Mouse (Mus musculus): ENCODE results near the gene Gabpa. TPM values are rescaled to one million over a fixed set of nuclear protein-coding genes. Genes with fewer than 3 reads are reported as not detected.
A peak's percentile ranks its signal among the peaks of the same experiment; 100 is the strongest.

Gabpa gene
- total RNA-seq, 2 experiments from 2014 or later: 16.4 to 24.0 TPM

DNA sequence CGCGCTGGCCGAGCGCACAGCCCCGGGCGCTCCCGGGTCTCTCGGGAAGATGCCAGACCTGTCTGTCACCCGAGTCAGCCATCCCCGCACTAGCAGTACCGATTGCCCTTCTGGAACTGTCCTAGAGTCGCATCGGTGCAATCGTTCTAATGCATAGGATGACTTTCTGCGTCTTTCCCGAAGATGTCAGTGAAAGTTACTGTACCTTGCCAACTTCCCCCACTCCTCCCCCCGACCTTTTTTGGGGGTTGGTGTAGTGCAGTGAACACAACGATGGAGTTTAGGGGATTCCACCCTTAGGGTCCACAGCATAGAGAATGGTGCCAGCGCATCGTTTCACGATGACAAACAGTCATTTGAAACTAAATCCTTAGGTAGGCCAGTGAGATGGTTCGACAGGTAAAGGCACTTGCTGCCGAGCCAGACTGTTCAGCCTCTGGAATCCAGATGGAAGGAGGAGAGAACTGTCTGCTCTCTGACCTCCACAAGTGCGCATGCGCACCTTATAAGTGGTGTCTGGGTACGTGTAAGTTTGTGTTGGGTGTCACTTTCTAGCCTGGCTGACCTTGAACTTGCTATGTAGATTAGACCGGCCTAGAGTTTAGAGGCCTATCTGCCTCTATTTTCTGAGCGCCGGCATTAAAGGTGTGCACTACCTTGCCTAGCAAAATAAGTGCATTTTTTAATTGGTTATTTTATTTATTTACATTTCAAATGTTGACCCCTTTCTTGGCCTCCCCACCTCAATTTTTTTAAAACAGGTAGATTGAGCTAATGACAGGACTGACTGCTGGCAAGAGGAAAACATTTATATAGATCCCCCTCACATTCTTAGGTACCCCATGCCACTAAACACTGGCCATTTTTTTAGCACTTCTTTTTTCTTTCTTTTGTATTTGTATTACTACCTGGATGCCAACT, 1.4 kb downstream of the Gabpa start:
- DNase-seq (ENCODE audit: low spot score in 2 of 2): peak in 1 of 2 experiments; percentile 65
- intact Hi-C loops (cut with DNase I): loop anchor here (2.0 kb wide), 1 partner anchor 337 kb away; the partner anchor contains the start of gene App

DNA sequence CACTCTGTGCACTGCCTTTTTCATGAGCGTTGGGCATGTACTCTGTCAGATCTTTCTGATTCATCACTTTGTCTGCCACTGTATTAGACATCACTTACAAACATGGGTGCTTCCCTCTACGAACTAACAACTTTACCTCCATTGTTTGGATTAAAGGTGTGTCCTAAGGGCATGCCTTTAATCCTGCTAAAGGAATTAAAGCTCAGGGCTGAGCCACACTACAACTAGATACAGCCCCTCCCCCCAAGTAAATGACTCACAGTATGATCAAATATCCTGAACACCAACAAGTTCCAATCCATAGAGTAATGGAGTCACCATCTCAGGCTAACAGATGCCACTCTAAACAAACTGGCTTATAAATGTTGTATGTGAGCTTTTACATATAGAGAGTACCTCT, 3.9 kb downstream of the Gabpa start:
- intact Hi-C loops (cut with DNase I): no loop called here
- DNase-seq (ENCODE audit: low spot score in 2 of 2): no peak

DNA sequence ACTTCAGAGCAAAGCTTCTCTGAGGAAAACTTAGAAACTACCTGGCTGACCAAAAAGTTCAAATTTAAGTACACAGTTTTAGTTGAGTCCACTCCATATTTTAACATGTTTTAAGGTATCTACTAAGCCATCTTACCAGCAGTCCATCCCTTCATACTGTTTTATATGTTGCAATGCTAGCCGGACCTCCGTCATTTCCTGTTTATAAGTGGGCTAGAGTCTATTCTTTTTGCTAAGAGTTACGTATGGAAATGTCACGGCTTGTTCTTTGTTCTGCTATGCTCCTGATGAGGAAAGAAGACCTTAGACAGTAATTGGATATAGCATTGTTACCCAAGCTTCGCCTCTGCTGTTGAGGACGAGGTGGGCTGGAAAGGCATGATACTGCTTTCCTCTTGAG, 18.8 kb downstream of the Gabpa start:
- DNase-seq (ENCODE audit: low spot score in 2 of 2): no peak

DNA sequence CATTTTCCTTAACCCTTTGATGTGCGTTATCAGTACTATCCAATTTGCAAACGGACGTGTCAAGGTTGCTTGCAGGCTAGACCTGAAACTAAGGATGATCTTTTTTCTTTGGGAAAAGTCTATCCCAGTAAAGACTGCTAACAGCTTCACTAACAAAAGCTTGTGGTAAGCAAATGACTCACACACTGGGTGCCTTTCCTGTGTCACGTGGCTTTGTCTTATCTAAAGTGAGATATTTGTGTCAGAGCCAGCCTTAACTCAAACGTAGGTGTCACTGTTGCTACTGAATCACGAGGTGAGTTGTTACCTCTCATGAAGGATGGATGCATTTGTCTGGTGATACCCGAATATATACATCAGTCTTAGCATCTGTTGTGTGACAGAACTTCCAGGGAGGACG, 29.9 kb downstream of the Gabpa start:
- DNase-seq (ENCODE audit: low spot score in 2 of 2): no peak
- intact Hi-C loops (cut with DNase I): no loop called here

More for the DNA sequence above, 18.8 kb downstream of the Gabpa start:
- intact Hi-C loops (cut with DNase I): no loop called here

DNA sequence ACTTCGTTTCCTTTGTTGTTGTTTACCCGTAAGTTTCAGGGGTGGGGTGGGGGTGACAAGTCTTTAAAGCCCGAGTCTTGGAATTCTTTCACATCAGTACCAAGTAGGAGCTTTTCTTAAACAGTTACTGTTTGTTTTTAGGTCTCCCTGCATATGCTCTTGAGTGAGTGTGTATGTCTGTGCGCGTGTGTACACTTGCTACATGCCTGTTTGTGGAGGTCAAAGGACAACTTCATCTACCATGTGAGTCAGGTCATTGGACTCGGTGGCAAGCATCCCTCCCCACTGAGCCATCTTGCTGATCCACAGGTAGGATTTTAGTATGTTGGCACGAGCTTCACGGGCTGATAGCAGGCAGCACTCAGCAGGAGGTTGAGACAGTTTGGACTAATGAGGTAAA, 39.1 kb downstream of the Gabpa start:
- DNase-seq (ENCODE audit: low spot score in 2 of 2): no peak
- intact Hi-C loops (cut with DNase I): no loop called here

DNA sequence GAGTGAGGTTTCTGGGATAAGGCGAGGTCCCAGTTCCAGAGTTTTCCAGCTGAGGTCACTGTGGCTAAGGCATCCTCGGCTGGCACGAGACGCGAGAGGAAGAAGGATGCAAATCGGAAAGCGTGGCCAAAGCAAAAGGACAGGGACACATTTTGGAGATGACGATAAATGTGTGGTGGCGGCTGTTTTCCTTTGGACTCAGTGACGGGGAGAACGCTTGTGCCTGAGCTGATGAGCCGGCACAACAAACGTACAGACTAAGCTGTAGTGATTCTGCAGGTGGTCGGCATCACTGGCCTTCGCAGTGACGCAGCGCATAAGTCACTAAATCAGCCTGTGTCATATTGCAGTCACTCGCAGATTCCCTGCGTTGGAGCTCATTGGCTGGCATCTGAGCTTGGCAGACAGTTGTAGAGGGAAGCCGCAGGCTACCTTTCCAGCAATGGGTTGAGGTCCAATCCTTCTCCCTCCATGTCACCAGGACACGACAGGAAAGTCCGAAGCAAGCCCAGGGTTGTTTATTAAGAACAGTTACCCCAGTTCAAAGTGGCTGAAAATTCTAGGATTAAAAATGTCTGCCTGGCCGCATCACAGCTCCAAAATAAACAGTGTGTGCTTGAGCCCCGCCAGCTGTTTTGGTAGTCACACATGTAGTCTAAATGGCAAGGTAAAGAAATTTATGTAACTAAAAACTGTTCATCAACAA, 40.4 kb downstream of the Gabpa start:
- intact Hi-C loops (cut with DNase I): loop anchor here (5.0 kb wide), 1 partner anchor 802 kb away; no protein-coding TSS in a partner anchor
- DNase-seq (ENCODE audit: low spot score in 2 of 2): peak; percentile 48 to 64

DNA sequence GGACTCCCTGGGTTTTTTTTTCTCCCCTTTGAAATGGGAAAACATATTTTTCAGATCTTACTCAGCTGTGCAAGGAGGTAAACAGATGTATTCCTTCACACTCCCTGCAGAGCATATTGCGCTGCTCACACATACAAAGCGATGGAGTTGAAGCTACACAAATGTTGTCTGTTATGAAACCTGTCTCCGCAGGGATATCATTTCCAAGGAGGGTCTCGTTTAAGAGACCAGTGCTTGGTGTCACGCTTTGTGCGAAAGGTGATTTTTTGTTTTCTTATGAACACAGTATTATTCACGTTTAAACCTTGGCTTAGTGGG, 41.0 kb downstream of the Gabpa start:
- intact Hi-C loops (cut with DNase I): loop anchor here (5.0 kb wide), 1 partner anchor 802 kb away; no protein-coding TSS in a partner anchor
- peak; percentile 25 to 42 for DNase-seq (ENCODE audit: low spot score in 2 of 2)

DNA sequence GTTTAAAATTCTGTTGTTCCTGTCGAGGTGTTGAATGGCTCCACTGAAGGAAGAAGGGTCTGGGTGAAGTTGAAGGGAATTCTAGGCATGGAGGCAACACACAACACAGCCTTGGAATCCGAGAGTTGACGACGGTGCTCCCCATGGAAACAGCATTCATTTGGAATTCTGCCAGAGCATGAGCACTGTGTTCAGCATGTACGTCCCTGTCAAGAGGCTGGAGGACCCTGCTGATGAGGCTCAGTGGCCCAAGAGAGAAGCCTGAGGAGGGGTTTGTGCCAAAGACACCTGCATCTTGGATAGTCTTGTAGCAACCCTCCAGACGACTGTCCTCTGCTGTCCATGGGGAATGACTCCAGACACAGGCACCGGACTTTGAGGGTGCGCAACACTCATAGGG, 41.4 kb downstream of the Gabpa start:
- intact Hi-C loops (cut with DNase I): loop anchor here (5.0 kb wide), 1 partner anchor 801 kb away; no protein-coding TSS in a partner anchor
- DNase-seq (ENCODE audit: low spot score in 2 of 2): peak in 1 of 2 experiments; percentile 8

DNA sequence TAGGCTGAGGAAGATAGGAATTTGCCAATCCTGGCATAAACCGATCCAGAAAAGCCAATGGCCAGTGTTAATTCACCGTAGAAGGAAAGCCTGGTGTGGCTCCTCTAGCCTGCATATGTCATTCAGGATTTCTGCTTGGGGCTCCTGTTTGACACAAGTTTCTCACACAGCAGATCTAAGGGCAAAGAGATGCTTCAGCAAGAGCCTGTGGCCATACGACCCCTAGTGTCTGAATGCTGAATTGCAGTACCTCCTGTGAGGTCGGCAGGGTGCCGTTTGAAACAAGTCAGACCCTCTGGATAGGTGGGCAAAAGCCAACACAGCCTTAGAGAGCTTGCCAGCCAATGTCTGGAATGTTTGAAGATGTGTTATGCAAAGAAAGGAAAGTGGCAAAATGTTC, 44.4 kb downstream of the Gabpa start:
- intact Hi-C loops (cut with DNase I): loop anchor here (5.0 kb wide), 1 partner anchor 798 kb away; no protein-coding TSS in a partner anchor

DNA sequence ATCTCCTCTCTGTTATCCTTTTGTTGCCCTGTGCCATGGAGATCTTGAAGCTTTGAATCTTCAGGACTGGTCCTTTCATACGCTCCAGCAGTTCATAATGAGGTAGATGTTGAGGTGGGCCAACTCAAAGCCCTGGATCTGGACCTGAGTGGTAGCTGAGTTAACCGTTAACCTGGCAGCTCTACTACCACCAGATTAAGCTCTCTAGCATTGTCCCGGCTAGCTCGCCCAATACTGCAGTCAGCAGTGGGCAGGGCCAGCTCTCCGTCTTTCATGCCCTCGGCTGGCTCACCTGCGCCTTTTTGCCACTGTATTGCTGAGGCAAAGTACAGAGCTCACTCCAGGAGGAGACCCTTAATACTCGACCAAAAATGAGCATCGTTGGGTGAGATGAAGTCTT, 46.4 kb downstream of the Gabpa start:
- no peak for DNase-seq (ENCODE audit: low spot score in 2 of 2)
- intact Hi-C loops (cut with DNase I): no loop called here

More for the DNA sequence above, 44.4 kb downstream of the Gabpa start:
- peak; percentile 41 to 52 for DNase-seq (ENCODE audit: low spot score in 2 of 2)

DNA sequence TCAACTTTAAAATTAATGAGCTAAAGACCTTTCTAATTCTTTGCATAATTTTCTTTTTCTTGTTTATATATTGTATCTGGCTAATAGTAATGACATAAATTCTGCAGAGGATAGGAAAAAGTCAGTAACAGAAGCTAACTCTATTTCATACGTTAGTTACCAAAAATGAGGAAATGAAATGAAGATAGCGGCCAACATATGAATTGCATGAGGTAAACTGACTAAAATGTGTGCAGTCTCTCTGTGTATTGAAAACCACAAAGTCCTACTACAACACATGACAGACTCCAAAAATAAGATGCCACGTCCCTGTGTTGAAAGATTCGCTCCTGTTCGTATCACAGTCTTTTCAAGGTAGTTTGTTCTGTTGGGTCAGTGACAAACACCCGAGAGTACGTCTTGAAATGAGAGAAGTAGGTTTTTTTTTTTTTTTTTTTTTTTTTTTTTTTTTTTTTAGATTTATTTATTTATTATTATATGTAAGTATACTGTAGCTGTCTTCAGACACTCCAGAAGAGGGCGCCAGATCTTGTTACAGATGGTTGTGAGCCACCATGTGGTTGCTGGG, 47.1 kb downstream of the Gabpa start:
- intact Hi-C loops (cut with DNase I): no loop called here
- DNase-seq (ENCODE audit: low spot score in 2 of 2): no peak

DNA sequence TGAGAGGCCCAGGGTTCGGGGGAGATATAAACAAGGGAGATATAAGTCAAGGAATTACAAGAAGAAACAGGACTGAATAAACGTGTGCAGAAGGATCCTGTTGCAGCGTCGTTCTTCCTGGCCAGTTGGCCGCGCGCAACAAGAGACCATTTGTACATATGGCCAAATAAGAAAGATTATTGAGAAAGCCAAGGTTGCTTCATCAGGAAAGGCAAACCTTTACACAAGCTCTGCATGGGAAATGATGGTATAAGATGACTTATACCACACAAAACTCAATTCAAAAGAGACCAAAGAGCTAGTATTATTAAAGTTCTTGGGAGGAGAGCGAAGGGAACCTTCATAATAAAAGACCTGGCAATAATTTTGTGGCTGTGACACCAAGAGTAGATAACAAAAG, 49.8 kb downstream of the Gabpa start:
- DNase-seq (ENCODE audit: low spot score in 2 of 2): no peak
- intact Hi-C loops (cut with DNase I): no loop called here

DNA sequence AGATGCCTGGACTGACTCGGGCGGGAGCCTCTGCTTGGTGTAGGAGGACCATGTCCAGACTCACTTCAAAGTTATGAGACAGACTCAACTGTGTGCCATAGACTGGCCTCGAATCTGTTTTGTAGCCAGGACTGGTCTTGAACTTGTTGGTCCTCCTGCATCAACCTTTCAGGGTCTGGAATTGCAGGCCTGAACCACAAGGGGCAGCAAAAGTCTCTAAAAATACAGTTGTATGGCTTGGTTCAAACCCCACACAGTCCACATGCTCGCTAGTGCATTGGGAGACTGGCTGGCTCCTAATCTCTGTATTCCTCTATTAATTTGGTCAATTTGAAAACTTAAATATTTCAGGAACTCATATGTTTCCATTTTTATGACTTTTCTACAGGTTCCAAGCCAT, 68.3 kb downstream of the Gabpa start:
- intact Hi-C loops (cut with DNase I): no loop called here

DNA sequence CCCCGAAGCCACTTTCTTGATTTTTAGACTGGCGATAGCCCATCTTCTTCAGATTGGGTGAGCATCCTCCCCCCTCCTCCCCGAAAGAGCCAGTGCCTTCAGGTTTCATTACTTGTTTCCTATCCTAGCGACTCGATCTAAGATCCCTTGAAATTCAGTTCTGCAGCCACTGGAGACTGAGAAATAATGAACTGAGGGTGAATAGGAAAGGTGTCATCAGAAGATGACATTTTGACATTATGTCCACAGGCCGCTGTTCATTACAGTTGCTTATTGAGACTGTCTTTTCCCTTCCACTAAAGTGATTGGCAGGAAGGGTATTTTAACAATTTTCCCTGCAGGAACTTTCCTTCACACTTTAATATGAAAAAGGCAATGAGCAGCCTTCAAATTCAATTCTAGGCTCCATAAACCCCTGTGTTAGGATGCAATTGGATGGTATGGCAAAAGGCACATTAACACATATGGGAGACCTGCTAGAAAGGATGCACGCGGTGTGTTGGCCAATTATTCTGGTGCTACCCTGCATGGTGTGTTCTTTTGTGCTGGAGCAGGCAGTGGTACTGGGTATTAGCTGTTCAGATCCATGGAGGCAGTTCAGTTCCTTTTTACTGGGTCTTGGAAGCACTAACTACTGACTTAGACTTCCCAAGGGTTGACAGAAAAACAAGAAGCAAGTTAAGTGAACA, 76.9 kb downstream of the Gabpa start:
- DNase-seq (ENCODE audit: low spot score in 2 of 2): no peak
- intact Hi-C loops (cut with DNase I): no loop called here

More for the DNA sequence above, 68.3 kb downstream of the Gabpa start:
- no peak for DNase-seq (ENCODE audit: low spot score in 2 of 2)

Other genes with a start within 250 kb of the Gabpa start
- gene Mrpl39, start 99.2 kb upstream of the Gabpa start, total RNA-seq (2021): 10 to 100 TPM; 17.9 to 22.3 TPM
- 10 to 100 TPM; 25.3 TPM for gene Jam2, start 60.8 kb upstream of the Gabpa start, total RNA-seq (2021)
- 100 to 1,000 TPM; 366 to 378 TPM for gene Atp5j, start 700 bp downstream of the Gabpa start, total RNA-seq (2021)